Mouse (Mus musculus) cortical plate, adult 2 months (tissue): ENCODE measurements around the gene Man2a1.

Experiments used
- CTCF ChIP-seq: fragments of 200-500 bp; IDR thresholded peaks from 2 replicates; pipeline ENCODE4 v1.5.1; 2011; ENCODE audit warnings: mild to moderate bottlenecking, control low read depth, low read length; ENCODE audit not compliant: insufficient read depth; ENCODE audit errors: extremely low read depth
- POLR2A ChIP-seq: fragments of 200-500 bp; IDR thresholded peaks from 2 replicates; pipeline ENCODE4 v1.6.1; 2011; ENCODE audit warnings: mild to moderate bottlenecking, low read length, control low read depth; ENCODE audit not compliant: insufficient read depth; ENCODE audit errors: extremely low read depth

- TF ChIP-seq CTCF = no peak
- TF ChIP-seq POLR2A = no peak
Measured at GRCm38 (mm10) chr17:64749146-64749545, 148.6 kb downstream of the Man2a1 start.
